Mouse (Mus musculus): ENCODE results near the gene Pcolce. TPM values are rescaled to one million over a fixed set of nuclear protein-coding genes. Genes with fewer than 3 reads are reported as not detected.

Gene Pcolce
- 1,000 to 10,000 TPM; 1,014 to 1,197 TPM for total RNA-seq (2021)
- polyA plus RNA-seq (2012; rRNA removed), result 1,453 and 1,846 TPM in 2 replicates
- long read RNA-seq, transcript Pcolce-202 (10 exons, 1,585 nt), result minor isoform, 5 of 978 reads
- long read RNA-seq, transcript Pcolce-209 (2 exons, 555 nt), result minor isoform, 14 of 978 reads
- long read RNA-seq, transcript Pcolce-201 (9 exons, 1,626 nt), result major isoform, 833 of 978 reads
- long read RNA-seq, partial matches to known transcripts, result 104 of 978 reads
- long read RNA-seq, other reads (novel, unspliced or antisense), result 22 of 978 reads

- peak; percentile 88 for DNase-seq
Observed at GRCm38 (mm10) chr5:137613550-137613949, at the start of gene Pcolce. Pcolce (minus strand) TSS chr5:137613784.

- DNase-seq, result no peak
Observed at GRCm38 (mm10) chr5:137663057-137663456, 49.5 kb upstream of the Pcolce start.

- peak; percentile 90 for DNase-seq
Observed at GRCm38 (mm10) chr5:137660064-137660688, 46.6 kb upstream of the Pcolce start.

GRCm38 (mm10) chr5:137656977-137657376 is 43.4 kb upstream of the Pcolce start:
- peak; percentile 83 for DNase-seq

- no peak for DNase-seq
Observed at GRCm38 (mm10) chr5:137654746-137655145, 41.2 kb upstream of the Pcolce start.

- no peak for DNase-seq
Observed at GRCm38 (mm10) chr5:137653366-137653765, 39.8 kb upstream of the Pcolce start.

DNA sequence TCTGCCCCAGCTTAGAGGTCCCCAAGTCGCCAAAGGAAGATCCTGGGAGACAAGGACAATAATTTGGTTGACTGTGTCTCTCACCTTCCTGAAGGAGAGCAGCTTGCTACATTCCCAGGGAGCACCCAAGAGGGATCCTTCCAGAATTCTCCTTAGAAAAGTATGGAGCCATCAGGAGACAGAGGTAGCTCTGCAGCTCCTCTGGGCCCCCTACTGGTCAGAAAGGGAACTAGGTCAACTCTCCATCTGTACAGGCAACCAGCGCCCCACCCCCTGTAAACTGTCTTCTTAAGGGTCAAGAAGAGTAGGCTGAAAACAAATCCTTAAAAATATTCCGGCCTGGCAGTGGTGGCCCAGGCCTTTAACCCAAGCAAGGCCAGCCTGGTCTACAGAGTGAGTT is 38.9 kb upstream of the Pcolce start:
- peak; percentile 81 for DNase-seq

DNA sequence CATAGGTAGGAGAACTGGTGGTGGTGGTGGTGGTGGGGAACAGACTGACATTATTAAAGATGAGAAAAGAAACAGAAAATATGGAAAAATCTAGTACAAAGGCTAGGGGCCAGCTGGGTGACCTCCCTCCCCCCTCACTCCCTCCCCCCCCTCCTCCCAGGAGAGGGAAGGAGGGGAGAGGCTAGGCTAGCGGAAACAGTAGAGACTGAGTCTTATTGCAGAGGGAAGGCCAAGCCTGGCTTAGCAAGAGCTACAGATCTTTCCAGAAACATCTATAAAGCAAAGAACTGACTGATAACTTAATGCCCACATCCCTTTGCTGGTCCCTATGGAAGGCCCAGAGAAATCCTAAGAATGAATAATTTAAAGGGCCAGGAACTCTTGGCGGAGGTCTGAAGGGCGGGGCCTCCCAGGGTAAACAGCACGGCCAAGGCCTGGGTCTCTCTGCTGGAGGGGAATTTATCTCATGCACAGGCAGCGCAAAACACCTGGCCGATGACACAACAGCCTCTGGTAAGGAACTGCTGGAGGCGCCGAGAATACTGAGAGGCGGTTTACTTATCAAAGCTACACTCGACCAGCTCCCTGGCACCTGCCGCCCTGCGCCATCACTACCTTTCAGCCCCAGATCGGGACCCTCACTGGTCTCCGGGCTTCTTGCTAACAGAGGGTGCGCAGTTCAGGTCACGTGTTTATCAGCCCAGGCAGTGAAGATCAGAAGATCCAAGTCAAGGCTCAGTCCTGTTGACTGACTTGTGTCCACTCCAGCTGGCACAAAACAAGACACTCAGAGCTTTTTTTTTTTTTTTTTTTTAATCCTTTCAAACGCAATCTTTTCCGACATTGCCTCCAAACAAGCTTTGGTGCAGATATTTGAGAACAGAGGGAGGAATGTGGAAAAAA is 36.3 kb upstream of the Pcolce start:
- peak; percentile 44 for DNase-seq

DNA sequence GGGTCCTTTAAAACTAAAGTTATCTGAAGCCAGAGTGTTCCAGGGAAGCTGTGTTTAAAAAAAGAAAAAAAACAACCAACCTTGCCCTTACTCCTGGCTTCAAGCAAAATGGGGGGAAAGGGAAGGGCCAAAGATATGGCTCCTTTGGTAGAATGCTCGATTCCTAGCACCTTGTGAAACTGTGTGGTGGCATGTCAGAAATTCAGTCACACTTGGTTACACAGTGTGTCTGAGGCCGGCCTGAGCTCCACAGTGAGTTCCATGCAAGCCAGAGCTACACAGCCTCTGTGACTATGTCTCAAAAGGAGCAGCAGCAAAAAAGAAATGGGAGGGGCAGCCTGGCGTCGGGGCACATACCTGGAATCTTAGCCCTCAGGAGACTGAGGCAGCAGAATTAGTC is 35.7 kb upstream of the Pcolce start:
- no peak for DNase-seq

DNA sequence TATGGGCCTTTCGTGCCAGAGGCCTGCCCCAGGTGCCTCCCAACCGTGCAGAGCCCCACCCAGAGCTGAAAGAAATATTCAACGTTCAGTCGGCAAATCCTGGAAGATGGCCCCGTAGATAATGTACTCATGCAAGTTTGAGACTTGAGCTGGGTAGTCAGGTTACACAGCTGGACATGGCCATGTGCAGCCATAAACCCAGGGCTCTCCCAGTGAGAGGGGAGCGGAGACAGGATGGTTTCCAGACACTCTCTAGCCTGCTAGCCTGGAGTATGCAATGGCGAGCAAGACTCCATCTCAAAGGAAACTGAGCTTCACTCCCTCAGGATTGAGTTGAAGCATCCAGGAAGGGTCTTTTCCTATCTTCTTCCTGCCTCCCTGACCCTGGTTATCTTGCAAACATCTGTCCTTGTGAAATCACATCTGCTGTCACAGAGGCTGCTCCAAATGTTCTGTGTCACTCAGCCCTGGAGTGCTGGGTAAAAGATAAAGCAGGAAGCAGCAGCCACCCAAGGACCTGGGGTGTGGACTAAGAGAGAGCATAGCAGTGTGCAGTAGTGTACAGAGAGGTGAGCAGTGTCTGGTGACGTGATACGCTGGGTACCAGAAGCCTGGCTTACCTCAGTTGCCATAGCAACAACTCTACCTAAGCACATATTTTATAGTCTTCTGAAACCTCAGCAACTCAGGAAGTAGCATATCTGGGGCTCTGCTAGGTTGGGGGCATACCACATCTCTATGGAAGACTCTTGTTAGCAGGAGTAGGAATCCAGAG is 34.4 kb upstream of the Pcolce start:
- no peak for DNase-seq

DNA sequence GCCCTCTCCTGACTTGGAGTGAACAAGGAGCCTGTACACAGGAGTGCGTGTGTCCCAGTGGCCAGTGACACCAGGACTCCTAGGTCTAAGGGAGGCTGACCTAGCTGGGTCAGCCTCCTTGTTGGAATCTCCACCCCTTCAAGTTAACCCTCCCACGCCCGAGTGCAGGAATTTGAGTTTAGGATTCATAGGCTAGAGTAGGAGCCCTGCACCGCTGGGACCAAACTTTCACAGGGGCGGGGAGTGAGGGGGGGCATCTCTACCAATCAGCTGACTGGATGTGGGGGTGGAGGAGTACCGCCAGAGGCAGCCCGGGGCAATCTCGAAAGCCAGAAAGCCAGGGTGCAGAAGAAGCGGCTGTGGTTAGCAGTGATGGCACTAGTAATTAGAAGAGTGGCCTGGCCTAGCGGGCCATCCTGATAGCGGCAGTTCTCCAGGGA is 32.1 kb upstream of the Pcolce start, which contains the start of gene Irs3:
Gene Irs3, minus strand, starts transcription at position 63 of the 440 bp plus-strand sequence.
- DNase-seq, result peak; percentile 53

DNA sequence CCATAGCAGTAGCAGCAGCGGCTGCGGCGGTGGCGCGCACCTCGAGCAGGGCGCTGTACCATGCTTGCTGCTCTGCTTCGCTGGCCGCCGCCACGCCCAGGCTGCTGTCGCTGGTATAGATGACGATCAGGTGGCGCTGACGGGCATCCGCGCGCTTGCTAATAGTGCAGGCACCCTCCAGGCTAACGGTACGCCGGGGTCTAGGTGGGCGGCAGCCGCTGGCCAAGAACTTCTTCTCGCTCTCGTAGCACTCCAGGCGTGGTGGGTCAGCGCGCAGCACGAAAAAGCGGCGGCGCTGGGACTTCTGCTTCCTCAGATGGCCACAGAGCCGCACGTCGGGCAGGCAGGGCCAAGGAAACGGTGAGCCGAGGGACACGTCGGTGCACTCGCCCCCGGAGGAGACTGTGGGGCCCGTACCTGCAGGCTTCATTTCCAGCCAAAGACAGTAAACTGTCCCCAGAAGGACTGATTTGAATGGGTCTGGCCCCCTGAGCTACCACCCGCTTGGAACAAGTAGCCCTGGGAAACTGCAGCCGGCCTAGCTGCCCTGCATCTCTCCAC is 31.6 kb upstream of the Pcolce start:
- DNase-seq, result no peak

- no peak for DNase-seq
Observed at GRCm38 (mm10) chr5:137644484-137644883, 30.9 kb upstream of the Pcolce start.

- DNase-seq, result no peak
Observed at GRCm38 (mm10) chr5:137642886-137643285, 29.3 kb upstream of the Pcolce start.

DNA sequence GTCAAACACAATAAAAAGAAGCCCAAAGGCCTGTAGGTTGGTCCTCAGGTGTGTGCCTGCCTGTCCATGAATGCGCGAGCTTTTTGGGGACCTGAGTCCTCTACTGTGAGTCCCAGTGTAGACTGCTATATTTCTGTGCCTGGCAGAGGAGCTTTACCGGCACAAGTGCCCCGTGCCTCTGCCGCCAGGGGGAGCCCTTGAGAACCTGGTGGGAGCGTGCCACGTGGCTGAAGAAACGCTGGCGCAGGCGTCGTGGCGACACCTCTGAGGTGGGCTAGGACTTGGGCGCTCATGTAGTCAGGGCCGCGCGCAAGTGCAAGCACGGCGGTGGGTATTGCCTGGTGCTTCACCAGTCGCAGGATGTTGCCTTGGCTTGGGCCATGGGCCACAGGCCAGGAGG is 27.5 kb upstream of the Pcolce start, which contains the start of gene Sap25:
Gene Sap25, plus strand, starts transcription at position 281 of the 400 bp plus-strand sequence.
- peak; percentile 52 for DNase-seq

DNA sequence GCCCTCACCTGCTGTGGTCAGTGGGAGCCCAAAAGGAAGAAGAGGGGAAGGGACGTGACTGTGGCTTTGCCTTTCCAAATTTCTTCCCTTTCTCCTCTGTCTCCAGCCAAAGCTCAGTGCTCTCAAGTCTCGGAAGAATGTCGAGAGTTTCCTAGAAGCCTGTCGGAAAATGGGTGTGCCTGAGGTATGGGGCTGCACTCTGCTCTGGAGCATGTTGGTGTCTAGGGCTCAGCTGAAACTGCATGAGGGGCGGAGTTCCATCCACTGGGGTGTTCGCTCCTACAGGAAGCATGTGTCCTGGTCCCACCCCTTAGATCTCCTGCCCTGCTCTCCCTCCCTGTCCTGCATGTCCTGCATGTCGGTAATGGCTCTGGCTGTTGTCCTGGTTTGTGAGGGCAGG is 25.9 kb upstream of the Pcolce start:
- no peak for DNase-seq

DNA sequence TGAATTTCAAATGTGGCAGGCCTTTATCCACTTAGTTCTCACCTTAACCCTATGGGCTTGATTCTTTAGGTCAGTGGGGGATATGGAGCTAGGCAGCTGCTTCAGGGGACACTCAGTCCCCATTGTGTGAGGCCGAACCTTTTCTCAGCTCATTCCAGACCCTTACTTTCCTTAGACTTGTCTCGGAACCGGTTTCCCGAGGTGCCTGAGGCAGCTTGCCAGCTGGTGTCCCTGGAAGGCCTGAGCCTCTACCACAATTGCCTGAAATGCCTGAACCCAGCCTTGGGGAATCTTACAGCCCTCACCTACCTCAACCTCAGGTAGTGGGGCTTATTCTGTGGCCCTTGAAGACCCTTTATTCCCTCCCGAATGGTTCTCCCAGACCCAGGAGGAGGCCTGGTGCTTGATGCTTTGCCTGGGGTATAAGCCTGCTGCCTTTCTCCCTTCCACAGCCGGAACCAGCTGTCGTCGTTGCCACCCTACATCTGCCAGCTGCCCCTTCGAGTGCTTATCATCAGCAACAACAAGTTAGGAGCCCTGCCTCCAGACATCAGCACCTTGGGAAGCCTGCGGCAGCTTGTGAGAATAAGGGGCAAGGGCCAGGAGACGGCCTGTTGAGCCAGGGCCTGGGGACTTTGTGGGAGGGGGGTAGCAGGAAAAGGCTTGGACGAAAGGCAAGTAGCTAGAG is 20.0 kb upstream of the Pcolce start:
- no peak for DNase-seq

DNA sequence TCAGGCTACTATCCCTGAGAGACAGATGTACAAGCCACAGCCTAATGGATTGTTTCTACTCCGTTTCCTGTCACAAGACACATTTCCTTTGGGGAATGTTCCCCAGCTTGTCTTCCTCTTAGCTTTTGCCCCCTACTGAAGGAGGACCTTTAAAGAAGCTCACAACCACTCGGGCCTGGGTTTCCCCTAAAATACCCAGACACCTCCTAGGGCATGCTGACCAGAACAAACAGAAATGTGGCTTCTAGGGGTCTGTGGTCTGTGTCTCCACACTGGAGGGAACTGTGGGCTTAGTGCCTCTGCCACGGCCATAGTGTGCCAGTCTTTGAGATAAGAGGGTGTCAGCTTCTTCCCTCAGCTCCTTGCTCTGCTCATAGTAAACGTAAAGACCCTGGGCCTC is 18.0 kb upstream of the Pcolce start:
- no peak for DNase-seq

DNA sequence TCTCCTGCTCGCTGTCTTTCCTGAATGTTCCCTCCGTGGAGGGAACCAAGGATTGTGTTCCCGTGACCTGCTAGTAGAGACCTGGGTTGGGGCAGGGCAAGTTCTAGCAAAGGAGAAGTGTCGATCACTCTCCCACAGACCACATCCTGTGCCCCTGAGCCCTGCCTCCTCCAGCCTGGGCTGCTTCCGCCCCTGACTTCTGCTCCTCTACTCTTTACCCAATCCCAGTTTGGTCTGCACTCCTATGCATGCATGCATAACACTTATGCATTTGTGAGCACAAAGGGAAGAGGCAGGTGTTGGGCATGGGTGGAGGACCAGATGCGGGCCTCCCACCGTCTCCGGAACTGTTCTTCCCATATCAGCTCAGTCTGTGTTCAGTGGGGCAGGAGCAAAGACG is 17.6 kb upstream of the Pcolce start:
- no peak for DNase-seq

GRCm38 (mm10) chr5:137630602-137631001 is 17.0 kb upstream of the Pcolce start:
- DNase-seq, result no peak

All from adrenal gland, adult 2 months (tissue).